Mouse (Mus musculus): ENCODE measurements around the gene Pbx3.

GRCm38 (mm10) chr2:34399535-34399934, 26.6 kb upstream of the Pbx3 start:
- no peak for TF ChIP-seq CTCF (IDR thresholded peaks at IDR 0.05; ENCODE audit: low read depth)
- TF ChIP-seq EP300 (IDR thresholded peaks at IDR 0.05; ENCODE audit: low read depth), result no peak
